Mouse (Mus musculus): ENCODE data around the gene Rhox4b. TPM values are rescaled to one million over a fixed set of nuclear protein-coding genes. Genes with fewer than 3 reads are reported as not detected.
"Not testable (repeated sequence)": the region's sequence is repeated elsewhere in the genome, so short reads cannot be mapped to it uniquely, and the experiment has no call there.

The Rhox4b gene
- not detected in 2 replicates for polyA plus RNA-seq (2014; fragmentation: Nextera tagmentation; extraction: Ambion mirVana)

DNA sequence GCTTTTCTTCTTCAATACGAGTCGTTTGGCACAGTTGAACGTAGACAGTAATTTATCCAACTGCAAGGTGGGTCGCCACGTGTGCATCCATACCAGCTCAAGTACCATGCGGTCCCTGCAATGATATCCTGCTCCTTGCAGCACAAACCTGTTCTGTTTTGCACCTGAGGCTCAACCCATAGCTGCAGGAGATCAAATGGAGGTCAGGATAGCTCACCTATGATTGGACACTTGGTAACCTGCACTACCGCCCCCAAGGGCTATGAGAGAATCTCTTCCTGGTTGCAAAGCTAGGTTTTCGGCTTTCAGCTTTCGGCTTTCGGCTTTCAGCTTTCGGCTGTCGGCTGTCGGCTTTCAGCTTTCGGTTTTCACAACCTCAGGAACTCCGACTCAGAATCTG is at the start of gene Rhox4b:
Gene Rhox4b (plus strand): TSS at position 301 of the 400 bp plus-strand sequence.
- H3K4me1 ChIP-seq (ENCODE audit: control insufficient read depth, insufficient read depth, low read length); H3K9me3 ChIP-seq (ENCODE audit: control insufficient read depth, low read length); ATAC-seq (ENCODE audit: insufficient read depth, low FRiP score, low TSS enrichment); H3K4me3 ChIP-seq (ENCODE audit: low read depth, low read length); H3K9ac ChIP-seq (ENCODE audit: low read length); H3K4me2 ChIP-seq (ENCODE audit: low read depth); H3K27ac ChIP-seq (ENCODE audit: low read depth, low read length); H3K36me3 ChIP-seq (ENCODE audit: control insufficient read depth, insufficient read depth, low read length); DNase-seq (ENCODE audit: low spot score); H3K27me3 ChIP-seq (ENCODE audit: control insufficient read depth, insufficient read depth, low read length): not testable (repeated sequence)
- 91% methylated on average over 14 of the region's 15 CpGs for WGBS

DNA sequence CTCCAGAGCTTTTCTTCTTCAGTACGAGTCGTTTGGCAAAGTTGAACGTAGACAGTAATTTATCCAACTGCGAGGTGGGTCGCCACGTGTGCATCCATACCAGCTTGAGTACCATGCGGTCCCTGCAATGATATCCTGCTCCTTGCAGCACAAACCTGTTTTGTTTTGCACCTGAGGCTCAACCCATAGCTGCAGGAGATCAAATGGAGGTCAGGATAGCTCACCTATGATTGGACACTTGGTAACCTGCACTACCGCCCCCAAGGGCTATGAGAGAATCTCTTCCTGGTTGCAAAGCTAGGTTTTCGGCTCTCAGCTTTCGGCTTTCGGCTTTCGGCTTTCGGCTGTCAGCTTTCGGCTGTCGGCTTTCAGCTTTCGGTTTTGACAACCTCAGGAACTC is 41.7 kb upstream of the Rhox4b start, which contains the start of gene Rhox4a2:
Gene Rhox4a2 (plus strand): TSS at position 301 of the 400 bp plus-strand sequence.
- H3K4me2 ChIP-seq (ENCODE audit: low read depth); H3K27ac ChIP-seq (ENCODE audit: low read depth, low read length); H3K27me3 ChIP-seq (ENCODE audit: control insufficient read depth, insufficient read depth, low read length); H3K9me3 ChIP-seq (ENCODE audit: control insufficient read depth, low read length); H3K4me3 ChIP-seq (ENCODE audit: low read depth, low read length); H3K4me1 ChIP-seq (ENCODE audit: control insufficient read depth, insufficient read depth, low read length); H3K9ac ChIP-seq (ENCODE audit: low read length); ATAC-seq (ENCODE audit: insufficient read depth, low FRiP score, low TSS enrichment); H3K36me3 ChIP-seq (ENCODE audit: control insufficient read depth, insufficient read depth, low read length); DNase-seq (ENCODE audit: low spot score): not testable (repeated sequence)
- 98% methylated on average over 8 of the region's 16 CpGs for WGBS

DNA sequence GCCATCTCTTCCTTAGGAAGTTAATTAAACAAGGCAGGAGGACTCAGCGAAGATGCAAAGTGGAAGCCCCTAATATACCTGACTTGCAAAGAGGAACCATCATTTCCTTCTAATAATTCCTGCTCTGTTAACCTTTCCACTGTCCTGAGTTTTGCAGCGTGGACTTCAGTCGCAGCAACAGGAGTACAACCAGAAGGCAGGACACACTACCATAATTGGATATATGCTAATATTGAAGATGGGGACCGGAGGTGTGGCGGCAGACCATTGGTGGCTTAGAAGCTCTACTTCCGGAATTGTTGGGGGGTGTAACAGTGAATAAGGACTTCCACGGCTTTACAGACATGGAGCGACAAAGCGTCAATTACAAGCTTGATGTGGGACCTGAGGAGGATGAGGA is 20.5 kb upstream of the Rhox4b start, which contains the start of gene Rhox2b:
Gene Rhox2b (plus strand): TSS at position 301 of the 400 bp plus-strand sequence.
- not testable (repeated sequence) for H3K4me1 ChIP-seq (ENCODE audit: control insufficient read depth, insufficient read depth, low read length); ATAC-seq (ENCODE audit: insufficient read depth, low FRiP score, low TSS enrichment); DNase-seq (ENCODE audit: low spot score); H3K9me3 ChIP-seq (ENCODE audit: control insufficient read depth, low read length); H3K4me3 ChIP-seq (ENCODE audit: low read depth, low read length); H3K27ac ChIP-seq (ENCODE audit: low read depth, low read length); H3K4me2 ChIP-seq (ENCODE audit: low read depth); H3K9ac ChIP-seq (ENCODE audit: low read length); H3K27me3 ChIP-seq (ENCODE audit: control insufficient read depth, insufficient read depth, low read length); H3K36me3 ChIP-seq (ENCODE audit: control insufficient read depth, insufficient read depth, low read length)
- no CpG with 5 or more reads among the region's 9 CpGs for WGBS

DNA sequence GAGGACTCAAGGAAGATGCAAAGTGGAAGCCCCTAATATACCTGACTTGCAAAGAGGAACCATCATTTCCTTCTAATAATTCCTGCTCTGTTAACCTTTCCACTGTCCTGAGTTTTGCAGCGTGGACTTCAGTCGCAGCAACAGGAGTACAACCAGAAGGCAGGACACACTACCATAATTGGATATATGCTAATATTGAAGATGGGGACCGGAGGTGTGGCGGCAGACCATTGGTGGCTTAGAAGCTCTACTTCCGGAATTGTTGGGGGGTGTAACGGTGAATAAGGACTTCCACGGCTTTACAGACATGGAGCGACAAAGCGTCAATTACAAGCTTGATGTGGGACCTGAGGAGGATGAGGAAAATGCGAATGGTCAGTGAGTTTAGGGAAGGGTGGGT is 21.1 kb downstream of the Rhox4b start, which contains the start of gene Rhox2c:
Gene Rhox2c (plus strand): TSS at position 301 of the 400 bp plus-strand sequence.
- 97% methylated on average over 5 of the region's 10 CpGs for WGBS
- not testable (repeated sequence) for H3K4me3 ChIP-seq (ENCODE audit: low read depth, low read length); DNase-seq (ENCODE audit: low spot score); H3K4me1 ChIP-seq (ENCODE audit: control insufficient read depth, insufficient read depth, low read length); H3K27me3 ChIP-seq (ENCODE audit: control insufficient read depth, insufficient read depth, low read length); H3K4me2 ChIP-seq (ENCODE audit: low read depth); H3K27ac ChIP-seq (ENCODE audit: low read depth, low read length); ATAC-seq (ENCODE audit: insufficient read depth, low FRiP score, low TSS enrichment); H3K9ac ChIP-seq (ENCODE audit: low read length); H3K9me3 ChIP-seq (ENCODE audit: control insufficient read depth, low read length); H3K36me3 ChIP-seq (ENCODE audit: control insufficient read depth, insufficient read depth, low read length)

DNA sequence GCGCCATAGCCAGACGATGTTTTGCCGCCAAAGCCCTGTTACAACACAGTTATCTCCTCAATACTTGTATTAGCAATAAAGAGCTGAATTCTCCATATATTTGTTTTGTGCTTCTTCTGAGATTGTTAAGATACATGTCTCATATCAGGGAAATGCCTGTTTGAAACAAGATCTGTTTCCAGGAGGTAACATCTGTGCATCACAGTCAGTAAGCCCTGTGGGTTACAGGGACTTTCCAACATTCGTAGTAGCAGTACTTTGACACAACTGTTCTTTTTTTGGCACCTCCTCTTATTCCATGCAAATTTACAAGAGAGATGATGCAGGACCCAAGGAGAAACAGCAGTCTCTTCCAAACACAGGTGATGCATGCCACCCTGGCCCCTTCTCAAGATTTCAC is 26.0 kb downstream of the Rhox4b start, which contains the start of gene Rhox3c:
Gene Rhox3c (plus strand): TSS at position 301 of the 400 bp plus-strand sequence.
- H3K4me2 ChIP-seq (ENCODE audit: low read depth); ATAC-seq (ENCODE audit: insufficient read depth, low FRiP score, low TSS enrichment); H3K36me3 ChIP-seq (ENCODE audit: control insufficient read depth, insufficient read depth, low read length); H3K4me3 ChIP-seq (ENCODE audit: low read depth, low read length); DNase-seq (ENCODE audit: low spot score); H3K9ac ChIP-seq (ENCODE audit: low read length); H3K27me3 ChIP-seq (ENCODE audit: control insufficient read depth, insufficient read depth, low read length); H3K4me1 ChIP-seq (ENCODE audit: control insufficient read depth, insufficient read depth, low read length); H3K27ac ChIP-seq (ENCODE audit: low read depth, low read length); H3K9me3 ChIP-seq (ENCODE audit: control insufficient read depth, low read length): not testable (repeated sequence)
- 91% methylated on average over 3 of the region's 4 CpGs for WGBS

DNA sequence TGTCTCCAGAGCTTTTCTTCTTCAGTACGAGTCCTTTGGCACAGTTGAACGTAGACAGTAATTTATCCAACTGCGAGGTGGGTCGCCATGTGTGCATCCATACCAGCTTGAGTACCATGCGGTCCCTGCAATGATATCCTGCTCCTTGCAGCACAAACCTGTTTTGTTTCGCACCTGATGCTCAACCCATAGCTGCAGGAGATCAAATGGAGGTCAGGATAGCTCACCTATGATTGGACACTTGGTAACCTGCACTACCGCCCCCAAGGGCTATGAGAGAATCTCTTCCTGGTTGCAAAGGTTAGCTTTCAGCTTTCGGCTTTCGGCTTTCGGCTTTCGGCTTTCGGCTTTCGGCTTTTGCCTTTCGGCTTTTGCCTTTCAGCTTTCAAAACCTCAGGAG is 47.7 kb downstream of the Rhox4b start, which contains the start of gene Rhox4c:
Gene Rhox4c (plus strand): TSS at position 301 of the 400 bp plus-strand sequence.
- not testable (repeated sequence) for H3K4me2 ChIP-seq (ENCODE audit: low read depth); ATAC-seq (ENCODE audit: insufficient read depth, low FRiP score, low TSS enrichment); H3K4me3 ChIP-seq (ENCODE audit: low read depth, low read length); H3K9me3 ChIP-seq (ENCODE audit: control insufficient read depth, low read length); H3K9ac ChIP-seq (ENCODE audit: low read length); H3K27me3 ChIP-seq (ENCODE audit: control insufficient read depth, insufficient read depth, low read length); H3K4me1 ChIP-seq (ENCODE audit: control insufficient read depth, insufficient read depth, low read length); DNase-seq (ENCODE audit: low spot score); H3K36me3 ChIP-seq (ENCODE audit: control insufficient read depth, insufficient read depth, low read length); H3K27ac ChIP-seq (ENCODE audit: low read depth, low read length)
- WGBS, result 95% methylated on average over 14 of the region's 14 CpGs

Other genes starting within 250 kb of the Rhox4b start
- 440 and 446 TPM in 2 replicates for gene Ndufa1, start 241.3 kb upstream of the Rhox4b start, polyA plus RNA-seq (2014; fragmentation: Nextera tagmentation; extraction: Ambion mirVana)
- 11.5 and 13.3 TPM in 2 replicates for gene Rnf113a1, start 241.2 kb upstream of the Rhox4b start, polyA plus RNA-seq (2014; fragmentation: Nextera tagmentation; extraction: Ambion mirVana)
- not detected in 2 replicates for gene Gm9, start 221.5 kb upstream of the Rhox4b start, polyA plus RNA-seq (2014; fragmentation: Nextera tagmentation; extraction: Ambion mirVana)
- not detected in 2 replicates for gene Rhox1, start 210.2 kb upstream of the Rhox4b start, polyA plus RNA-seq (2014; fragmentation: Nextera tagmentation; extraction: Ambion mirVana)
- gene Rhox2a, start 187.5 kb upstream of the Rhox4b start, polyA plus RNA-seq (2014; fragmentation: Nextera tagmentation; extraction: Ambion mirVana), result not detected in 2 replicates
- gene Rhox3a, start 182.6 kb upstream of the Rhox4b start, polyA plus RNA-seq (2014; fragmentation: Nextera tagmentation; extraction: Ambion mirVana), result not detected in 2 replicates
- 0.42 TPM in 1 of 2 replicates, not detected in the other for gene Rhox4a, start 167.2 kb upstream of the Rhox4b start, polyA plus RNA-seq (2014; fragmentation: Nextera tagmentation; extraction: Ambion mirVana)
- not detected in 2 replicates for gene Rhox3a2, start 52.5 kb upstream of the Rhox4b start, polyA plus RNA-seq (2014; fragmentation: Nextera tagmentation; extraction: Ambion mirVana)
- not detected in 2 replicates for gene Rhox4a2, start 41.6 kb upstream of the Rhox4b start, polyA plus RNA-seq (2014; fragmentation: Nextera tagmentation; extraction: Ambion mirVana)
- gene Rhox2b, start 20.4 kb upstream of the Rhox4b start, polyA plus RNA-seq (2014; fragmentation: Nextera tagmentation; extraction: Ambion mirVana), result not detected in 2 replicates
- not detected in 2 replicates for gene Rhox2c, start 21.2 kb downstream of the Rhox4b start, polyA plus RNA-seq (2014; fragmentation: Nextera tagmentation; extraction: Ambion mirVana)
- gene Rhox3c, start 26.1 kb downstream of the Rhox4b start, polyA plus RNA-seq (2014; fragmentation: Nextera tagmentation; extraction: Ambion mirVana), result not detected in 2 replicates
- gene Rhox4c, start 47.8 kb downstream of the Rhox4b start, polyA plus RNA-seq (2014; fragmentation: Nextera tagmentation; extraction: Ambion mirVana), result not detected in 2 replicates
- gene Rhox2d, start 60.9 kb downstream of the Rhox4b start, polyA plus RNA-seq (2014; fragmentation: Nextera tagmentation; extraction: Ambion mirVana), result not detected in 2 replicates
- gene Rhox4d, start 81.9 kb downstream of the Rhox4b start, polyA plus RNA-seq (2014; fragmentation: Nextera tagmentation; extraction: Ambion mirVana), result not detected in 2 replicates
- gene Rhox2e, start 98.0 kb downstream of the Rhox4b start, polyA plus RNA-seq (2014; fragmentation: Nextera tagmentation; extraction: Ambion mirVana), result not detected in 2 replicates
- gene Rhox3e, start 109.5 kb downstream of the Rhox4b start, polyA plus RNA-seq (2014; fragmentation: Nextera tagmentation; extraction: Ambion mirVana), result not detected in 2 replicates
- not detected in 2 replicates for gene Rhox4e, start 124.9 kb downstream of the Rhox4b start, polyA plus RNA-seq (2014; fragmentation: Nextera tagmentation; extraction: Ambion mirVana)
- gene Rhox2f, start 138.9 kb downstream of the Rhox4b start, polyA plus RNA-seq (2014; fragmentation: Nextera tagmentation; extraction: Ambion mirVana), result not detected in 2 replicates
- gene Rhox3f, start 148.5 kb downstream of the Rhox4b start, polyA plus RNA-seq (2014; fragmentation: Nextera tagmentation; extraction: Ambion mirVana), result not detected in 2 replicates
- not detected in 2 replicates for gene Rhox4f, start 175.2 kb downstream of the Rhox4b start, polyA plus RNA-seq (2014; fragmentation: Nextera tagmentation; extraction: Ambion mirVana)
- gene Rhox3g, start 196.1 kb downstream of the Rhox4b start, polyA plus RNA-seq (2014; fragmentation: Nextera tagmentation; extraction: Ambion mirVana), result not detected in 2 replicates
- gene Rhox2g, start 211.0 kb downstream of the Rhox4b start, polyA plus RNA-seq (2014; fragmentation: Nextera tagmentation; extraction: Ambion mirVana), result not detected in 2 replicates
- gene Rhox4g, start 218.8 kb downstream of the Rhox4b start, polyA plus RNA-seq (2014; fragmentation: Nextera tagmentation; extraction: Ambion mirVana), result not detected in 2 replicates
- gene Rhox3h, start 236.3 kb downstream of the Rhox4b start, polyA plus RNA-seq (2014; fragmentation: Nextera tagmentation; extraction: Ambion mirVana), result not detected in 2 replicates
- gene Rhox2h, start 240.8 kb downstream of the Rhox4b start, polyA plus RNA-seq (2014; fragmentation: Nextera tagmentation; extraction: Ambion mirVana), result not detected in 2 replicates